Mouse (Mus musculus) G1E (cell line): ENCODE measurements around the gene Pdcd2l. TPM values are rescaled to one million over a fixed set of nuclear protein-coding genes. Genes with fewer than 3 reads are reported as not detected.

Experiments used
- ATAC-seq: 2 replicates; pipeline ENCODE4 v1.8.0; 2016; ENCODE audit warnings: mild to moderate bottlenecking; ENCODE audit not compliant: insufficient number of reproducible peaks, poor library complexity, low FRiP score, severe bottlenecking; ENCODE audit errors: extremely low read depth
- DNase-seq: peaks from one replicate; pipeline ENCODE4 v3.0.0; 2012; ENCODE audit warnings: low spot score
- H3K27me3 ChIP-seq: 2 replicates; pipeline ENCODE4 v1.6.1; 2012; ENCODE audit warnings: mild to moderate bottlenecking, low read length, inconsistent platforms; ENCODE audit not compliant: insufficient read depth
- H3K36me3 ChIP-seq: replicated peaks from 2 replicates; pipeline ENCODE3; 2012; ENCODE audit warnings: mild to moderate bottlenecking, inconsistent platforms
- H3K4me1 ChIP-seq: 2 replicates; pipeline ENCODE4 v1.6.1; 2012; ENCODE audit warnings: low read depth, low read length, inconsistent platforms, mixed read lengths; ENCODE audit not compliant: insufficient read depth
- H3K4me3 ChIP-seq: 2 replicates; pipeline ENCODE4 v1.5.1; 2012; ENCODE audit warnings: low read depth, mild to moderate bottlenecking, inconsistent platforms, low read length, moderate library complexity, mixed read lengths
- H3K9me3 ChIP-seq: replicated peaks from 2 replicates; pipeline ENCODE4 v1.6.1; 2012; ENCODE audit warnings: inconsistent platforms
- CTCF ChIP-seq: IDR thresholded peaks from 2 replicates; pipeline ENCODE4 v1.5.1; 2012; ENCODE audit warnings: low read depth, low read length, inconsistent platforms, mixed read lengths
- GATA1 ChIP-seq: IDR thresholded peaks from 2 replicates; pipeline ENCODE4 v1.6.1; 2012; ENCODE audit warnings: borderline replicate concordance, low read length, inconsistent platforms, mixed read lengths
- GATA2 ChIP-seq: IDR thresholded peaks from 2 replicates; pipeline ENCODE4 v1.6.1; 2012; ENCODE audit warnings: low read depth, low read length, inconsistent platforms, borderline replicate concordance
- POLR2AphosphoS5 ChIP-seq: IDR thresholded peaks from 2 replicates; pipeline ENCODE4 v1.6.1; 2012; ENCODE audit warnings: low read depth, low read length, inconsistent platforms; ENCODE audit not compliant: insufficient replicate concordance
- TAL1 ChIP-seq: conservative IDR thresholded peaks from 2 replicates; pipeline ENCODE4 v1.6.1; 2012; ENCODE audit warnings: low read depth, low read length, inconsistent platforms, mixed read lengths
- polyA plus RNA-seq: library from polyadenylated mRNA; stranded (reverse); fragments of >175 nt; gene quantifications from 2 replicates; pipeline ENCODE4 v1.2.3, GENCODE M21; 2012
- total RNA-seq, 2 experiments: library from RNA; stranded (forward) in 1 of 2; stranded (reverse) in 1 of 2; fragments of 200-1000 nt in 1 of 2; fragments of >200 nt in 1 of 2; fragmentation: Nextera tagmentation in 1 of 2; gene quantifications; 2 replicates each; pipeline ENCODE4 v1.2.3; 2014 to 2017

Gene Pdcd2l
- total and polyA plus RNA-seq, 3 experiments = 6.9 to 49.8 (median 36.6) TPM

DNA sequence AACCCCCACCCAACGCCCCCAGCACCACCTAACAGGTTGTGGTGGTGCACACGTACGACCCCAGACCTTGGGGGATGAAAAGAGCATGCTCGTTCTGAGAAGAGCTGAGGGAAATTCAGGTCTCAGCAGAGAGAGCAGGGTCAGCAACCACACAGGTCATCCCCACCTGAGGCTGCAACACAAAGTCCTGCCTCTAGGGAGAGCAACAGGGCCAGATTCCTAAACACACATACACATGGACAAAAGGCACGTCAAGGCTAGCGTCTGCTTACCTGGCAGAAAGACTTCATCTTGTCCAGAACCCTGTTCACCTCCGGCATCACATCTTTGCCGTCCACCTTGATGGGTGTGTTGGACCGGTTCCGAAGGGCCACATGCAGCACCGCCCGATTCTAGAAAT, 30.4 kb upstream of the Pdcd2l start:
- ATAC-seq = no peak
- Histone ChIP-seq H3K9me3 (no peaks in the 10 kb centered on the region), H3K4me1 (peaks cover 82% of the 10 kb centered on the region), H3K4me3 (peak overlapping the region; percentile 88), H3K27me3 (no peaks in the 10 kb centered on the region), H3K36me3 (peaks cover 79% of the 10 kb centered on the region)
- no peak for DNase-seq
- no peak for TF ChIP-seq POLR2AphosphoS5
- 0 out of 2 replicates have a peak, but pooled peaks have one; percentile 14 for TF ChIP-seq CTCF

DNA sequence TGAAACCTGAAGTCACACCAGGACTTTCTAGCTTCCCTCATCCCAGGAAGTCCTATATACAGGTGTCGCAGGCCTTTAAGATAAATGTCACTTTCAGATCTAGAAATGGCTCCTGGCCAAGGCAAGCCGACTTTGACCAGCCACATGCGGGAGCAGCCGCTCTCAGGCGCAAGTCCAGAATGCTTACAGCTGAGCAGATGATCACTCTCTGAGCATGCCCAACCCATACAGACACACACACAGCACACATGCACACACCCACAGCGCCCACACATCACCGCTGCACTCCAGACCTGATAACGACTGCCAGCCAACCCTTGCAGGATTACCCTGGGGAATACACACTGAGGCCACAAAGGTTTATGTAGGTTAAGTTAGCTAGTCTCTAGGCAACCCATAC, 29.6 kb upstream of the Pdcd2l start:
- Histone ChIP-seq H3K4me1 (peaks cover 80% of the 10 kb centered on the region), H3K27me3 (no peaks in the 10 kb centered on the region), H3K4me3 (peak overlapping the region; percentile 88), H3K9me3 (no peaks in the 10 kb centered on the region), H3K36me3 (peaks cover 85% of the 10 kb centered on the region)
- ATAC-seq = no peak
- TF ChIP-seq GATA1 = no peak
- TF ChIP-seq POLR2AphosphoS5 = no peak
- TF ChIP-seq TAL1 = no peak
- no peak for TF ChIP-seq CTCF
- TF ChIP-seq GATA2 = no peak
- DNase-seq = no peak

DNA sequence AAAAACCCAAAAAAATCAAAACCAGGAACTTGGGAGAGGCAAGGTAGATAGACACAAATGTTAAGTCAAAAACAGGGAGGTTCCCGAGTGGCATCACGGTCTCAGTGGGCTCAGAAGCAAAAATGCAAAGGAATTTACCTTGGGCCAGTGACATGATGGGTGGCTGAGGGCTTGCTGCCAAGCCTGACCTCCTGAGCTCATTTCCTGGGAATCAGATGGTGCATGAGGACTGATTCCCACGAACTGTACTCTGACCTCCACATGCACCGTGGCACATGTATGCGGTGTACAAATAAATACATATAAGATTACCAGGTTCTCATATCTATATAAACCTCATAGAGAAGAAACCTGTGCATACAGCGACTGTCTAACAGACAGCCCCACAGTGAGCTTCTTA, 27.8 kb upstream of the Pdcd2l start:
- H3K36me3 ChIP-seq = peaks cover 99% of the 10 kb centered on the region
- no peak for ATAC-seq
- no peak for TF ChIP-seq POLR2AphosphoS5
- TF ChIP-seq CTCF = no peak
- no peak for TF ChIP-seq GATA2
- no peak for TF ChIP-seq TAL1
- TF ChIP-seq GATA1 = no peak
- H3K9me3 ChIP-seq = no peaks in the 10 kb centered on the region
- no peak overlapping the region; the same call in 1 of the 2 replicates for H3K4me3 ChIP-seq
- H3K4me1 ChIP-seq = peaks cover 79% of the 10 kb centered on the region
- no peaks in the 10 kb centered on the region for H3K27me3 ChIP-seq
- DNase-seq = no peak

DNA sequence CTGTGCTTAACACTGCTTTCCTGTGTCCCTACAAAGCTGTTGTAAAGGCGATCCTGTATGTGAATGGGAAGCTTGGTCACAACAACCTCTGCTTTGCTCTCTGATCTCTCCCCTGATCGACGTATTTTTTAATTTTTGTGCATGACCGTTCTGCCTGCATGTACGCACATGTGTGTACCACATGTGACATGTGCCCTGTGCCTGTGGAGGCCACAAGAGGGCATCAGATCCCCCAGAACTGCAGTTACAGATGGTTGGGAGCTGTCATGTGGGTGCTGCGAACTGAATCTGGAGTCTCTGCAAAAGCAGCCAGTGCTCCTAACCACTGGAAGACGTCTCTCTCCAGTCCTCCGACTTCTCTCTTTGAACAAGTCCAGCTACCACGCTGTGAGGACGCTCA, 25.9 kb upstream of the Pdcd2l start:
- Histone ChIP-seq H3K9me3 (no peaks in the 10 kb centered on the region), H3K27me3 (no peaks in the 10 kb centered on the region), H3K36me3 (peaks cover 100% of the 10 kb centered on the region), H3K4me3 (no peak overlapping the region), H3K4me1 (peaks cover 72% of the 10 kb centered on the region)
- TF ChIP-seq POLR2AphosphoS5 (no peak), CTCF (no peak), TAL1 (no peak), GATA1 (no peak), GATA2 (no peak)
- ATAC-seq (no peak), DNase-seq (no peak)

DNA sequence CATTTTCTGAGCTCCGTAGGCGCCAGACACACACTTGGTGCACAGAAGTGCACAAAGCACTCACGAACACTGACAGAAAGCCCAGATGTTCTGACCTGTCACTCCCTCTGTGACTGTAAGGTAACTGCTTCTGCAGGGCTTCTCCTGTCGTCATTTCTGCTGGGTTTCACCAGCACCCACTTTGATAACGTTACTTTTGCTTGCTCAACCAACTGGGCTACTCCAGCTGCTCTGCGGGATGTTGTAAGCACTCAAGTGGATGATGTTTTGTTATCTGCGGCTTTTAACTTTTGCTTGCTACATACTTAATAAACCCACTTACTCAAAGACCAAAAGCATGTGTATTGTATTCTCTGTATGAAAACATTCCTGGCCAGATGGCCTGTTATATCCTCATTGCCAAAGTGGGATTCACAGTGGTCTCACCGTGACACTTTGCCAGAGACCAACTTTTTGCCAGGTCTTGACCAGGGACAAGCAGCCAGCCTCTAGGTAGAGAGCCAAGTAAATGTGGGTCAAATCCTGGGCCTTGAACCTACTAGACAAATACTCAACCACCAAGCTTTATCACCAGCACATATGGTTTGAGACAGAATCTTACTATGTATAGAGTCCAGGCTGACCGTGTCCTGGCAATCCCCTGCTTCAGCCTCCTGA, 25.3 kb upstream of the Pdcd2l start:
- H3K4me1 ChIP-seq = peaks cover 67% of the 10 kb centered on the region
- DNase-seq (no peak), ATAC-seq (no peak)
- TF ChIP-seq TAL1 (no peak), GATA2 (no peak), GATA1 (no peak), CTCF (no peak), POLR2AphosphoS5 (no peak)
- H3K4me3 ChIP-seq = peak overlapping the region; percentile 14; the same call in 1 of the 2 replicates
- H3K36me3 ChIP-seq = peaks cover 100% of the 10 kb centered on the region
- no peaks in the 10 kb centered on the region for H3K9me3 ChIP-seq
- no peaks in the 10 kb centered on the region for H3K27me3 ChIP-seq

DNA sequence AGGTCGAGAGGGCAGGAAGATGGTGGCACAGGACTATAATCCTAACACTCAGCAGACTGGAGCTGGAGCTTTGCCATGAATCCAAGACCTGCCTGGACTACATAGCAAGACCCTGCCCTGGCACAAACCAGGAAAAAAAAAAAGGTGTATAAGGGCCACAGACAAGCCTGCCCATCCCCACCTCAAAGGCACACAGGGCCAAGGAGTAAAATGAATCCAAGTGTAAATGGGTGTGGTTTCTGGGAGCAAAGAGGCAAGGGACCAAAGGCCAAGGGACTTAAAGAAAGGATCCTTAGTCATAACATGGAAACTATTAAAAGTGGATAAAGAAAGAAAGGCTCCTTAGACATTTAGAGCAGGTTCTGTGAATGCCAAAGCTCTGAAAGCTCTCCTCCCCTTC, 22.0 kb upstream of the Pdcd2l start:
- peaks cover 66% of the 10 kb centered on the region for H3K4me1 ChIP-seq
- no peak overlapping the region for H3K4me3 ChIP-seq
- H3K9me3 ChIP-seq = no peaks in the 10 kb centered on the region
- no peak for DNase-seq
- TF ChIP-seq CTCF (no peak), GATA1 (no peak), GATA2 (no peak), POLR2AphosphoS5 (no peak), TAL1 (no peak)
- H3K27me3 ChIP-seq = no peaks in the 10 kb centered on the region
- peaks cover 100% of the 10 kb centered on the region for H3K36me3 ChIP-seq
- no peak for ATAC-seq

DNA sequence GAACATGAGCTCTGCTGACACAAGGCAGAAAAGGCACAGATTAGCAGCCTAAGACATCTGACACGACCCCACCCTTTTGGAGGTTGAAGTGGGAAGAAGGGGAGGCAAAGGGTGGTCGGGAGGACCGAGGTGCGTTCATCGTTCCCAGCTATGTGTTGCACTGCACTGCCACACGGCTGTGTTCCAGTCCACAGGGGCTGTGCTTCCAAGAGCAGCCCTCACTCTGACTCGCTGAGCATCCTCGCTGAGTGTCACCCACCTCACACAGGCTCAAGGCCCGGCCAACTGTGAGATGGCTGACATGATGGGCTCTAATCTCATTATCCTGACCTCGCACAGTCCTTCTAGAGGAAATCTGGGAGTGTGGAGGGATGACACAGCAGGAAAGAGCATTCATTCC, 20.0 kb upstream of the Pdcd2l start:
- H3K36me3 ChIP-seq = peaks cover 100% of the 10 kb centered on the region
- DNase-seq (no peak), ATAC-seq (no peak)
- peaks cover 60% of the 10 kb centered on the region for H3K4me1 ChIP-seq
- H3K9me3 ChIP-seq = no peaks in the 10 kb centered on the region
- H3K27me3 ChIP-seq = no peaks in the 10 kb centered on the region
- TF ChIP-seq GATA1 (no peak), GATA2 (no peak), TAL1 (no peak), CTCF (no peak), POLR2AphosphoS5 (no peak)
- peak overlapping the region; percentile 18; the same call in 1 of the 2 replicates for H3K4me3 ChIP-seq
